Mouse (Mus musculus): ENCODE results near the gene Simc1.
A peak's percentile ranks its signal among the peaks of the same experiment; 100 is the strongest.

- no peak for TF ChIP-seq POLR2A (IDR thresholded peaks at IDR 0.05; ENCODE audit: control insufficient read depth, extremely low read depth, insufficient read depth, low read length, poor library complexity)
- TF ChIP-seq CTCF (IDR thresholded peaks at IDR 0.05; ENCODE audit: borderline replicate concordance, control insufficient read depth, extremely low read depth, insufficient read depth, low read length, poor library complexity): 0 out of 2 replicates have a peak, but pooled peaks have one; percentile 14
These were observed 62.2 kb downstream of the Simc1 start for GRCm38 (mm10) chr13:54565594-54566345.
